Mouse (Mus musculus) testis, postnatal 14 days (tissue): ENCODE data around the gene Pkn1.

Source experiments
- DNase-seq: peaks from one replicate; pipeline ENCODE4 v3.0.0; 2021; ENCODE audit warnings: low spot score

The Pkn1 gene

GRCm38 (mm10) chr8:83723447-83724083 is 24.6 kb upstream of the Pkn1 start:
- DNase-seq, result no peak

GRCm38 (mm10) chr8:83722631-83723030 is 23.7 kb upstream of the Pkn1 start:
- no peak for DNase-seq

GRCm38 (mm10) chr8:83721405-83722025 is 22.5 kb upstream of the Pkn1 start:
- no peak for DNase-seq

DNA sequence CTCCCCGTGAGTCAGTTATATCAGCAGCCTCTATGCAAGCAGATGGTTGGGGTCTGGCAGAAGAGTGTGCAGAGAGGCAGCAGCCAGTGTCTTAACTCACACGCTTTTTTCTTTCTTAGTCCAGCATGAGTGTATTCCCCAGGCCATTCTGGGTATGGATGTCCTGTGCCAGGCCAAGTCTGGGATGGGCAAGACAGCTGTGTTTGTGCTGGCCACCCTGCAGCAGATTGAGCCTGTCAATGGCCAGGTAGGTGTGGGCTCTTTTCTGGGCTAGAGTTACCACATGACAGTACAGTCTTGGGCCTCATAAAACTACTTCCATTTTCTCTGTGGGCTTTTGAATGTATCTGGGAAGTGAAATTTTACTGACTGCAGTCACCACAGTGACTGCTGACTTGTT is 20.7 kb upstream of the Pkn1 start:
- no peak for DNase-seq

DNA sequence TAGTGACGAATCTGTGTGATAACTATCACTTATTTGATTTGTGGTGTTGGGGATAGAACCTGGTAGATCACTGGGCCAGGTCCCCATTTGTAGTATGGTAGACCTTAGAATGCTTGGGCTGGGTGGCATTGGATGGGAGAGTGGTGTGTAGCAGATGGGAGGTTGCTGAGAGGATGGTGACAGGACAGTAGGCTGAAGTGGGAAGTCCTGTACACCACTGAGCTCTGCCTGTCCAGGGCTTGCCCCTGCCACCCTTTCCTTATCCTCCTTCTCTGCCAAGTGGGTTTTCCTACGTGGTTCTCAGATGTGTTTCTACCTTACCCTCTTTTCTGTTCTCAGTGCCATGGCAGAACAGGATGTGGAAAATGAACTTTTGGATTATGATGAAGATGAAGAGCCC is 20.1 kb upstream of the Pkn1 start:
- no peak for DNase-seq

DNA sequence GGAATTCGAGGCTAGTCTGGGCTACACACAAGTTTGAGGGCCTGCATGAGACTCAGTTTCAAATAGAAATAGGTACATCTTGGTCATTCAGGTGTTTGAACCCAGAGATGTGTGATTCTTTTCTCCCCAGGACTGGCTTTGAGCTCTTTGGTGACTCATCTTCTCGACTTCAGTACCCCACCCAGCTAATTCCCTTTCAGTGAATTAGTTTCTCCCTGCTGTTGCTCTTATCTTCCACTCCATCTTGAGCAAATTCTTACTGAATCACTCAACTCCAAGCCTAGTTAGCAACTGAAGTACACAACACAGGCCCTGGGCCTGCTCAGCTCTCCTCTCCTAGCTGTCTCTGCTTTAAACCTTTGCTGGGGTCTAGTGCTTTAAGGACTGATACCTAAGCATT is 17.6 kb upstream of the Pkn1 start:
- DNase-seq, result no peak

DNA sequence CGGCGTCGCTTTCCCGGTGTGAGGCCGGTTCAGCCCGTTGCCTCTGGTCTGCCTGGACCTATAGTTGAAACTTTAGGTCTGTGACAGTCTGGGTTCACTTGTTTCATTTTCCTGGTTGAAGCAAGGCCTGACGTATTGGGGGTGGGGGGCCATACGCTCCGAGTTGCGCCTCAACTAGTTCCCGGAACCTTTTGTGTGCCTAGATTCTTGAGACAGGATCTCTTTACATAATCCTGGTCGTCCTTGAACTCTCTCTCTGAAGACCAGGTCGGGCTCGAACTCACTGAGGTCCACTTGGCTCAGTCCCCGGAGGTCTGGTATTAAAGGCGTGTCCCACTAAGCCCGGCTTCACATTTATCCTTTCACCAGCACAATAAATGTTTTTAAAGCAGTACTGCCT is 16.8 kb upstream of the Pkn1 start:
- DNase-seq, result no peak

- DNase-seq, result peak; percentile 98
These were observed 16.2 kb upstream of the Pkn1 start, which contains the start of gene Ddx39 for GRCm38 (mm10) chr8:83715031-83715690. Gene Ddx39 (plus strand): TSS chr8:83715177.

DNA sequence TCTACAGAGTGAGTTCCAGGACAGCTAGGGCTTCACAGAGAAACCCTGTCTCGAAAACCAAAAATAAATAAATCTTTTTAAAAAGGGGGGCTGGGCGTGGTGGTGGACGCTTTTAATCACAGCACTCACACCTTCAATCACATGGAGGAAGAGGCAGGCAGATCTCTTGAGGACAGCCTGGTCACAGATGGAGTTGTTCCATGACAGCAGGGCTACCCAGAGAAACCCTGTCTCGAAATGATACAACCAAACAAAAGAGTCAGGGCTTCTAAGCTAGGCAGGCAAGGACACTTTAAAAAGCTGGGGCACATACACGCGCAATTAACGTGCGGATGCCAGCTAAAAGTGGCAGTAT is 15.7 kb upstream of the Pkn1 start:
- no peak for DNase-seq

- no peak for DNase-seq
These were observed 8.6 kb upstream of the Pkn1 start for GRCm38 (mm10) chr8:83707554-83707953.

GRCm38 (mm10) chr8:83706411-83706810 is 7.4 kb upstream of the Pkn1 start:
- DNase-seq, result no peak

- DNase-seq, result no peak
These were observed 4.4 kb upstream of the Pkn1 start for GRCm38 (mm10) chr8:83703426-83703825.

DNA sequence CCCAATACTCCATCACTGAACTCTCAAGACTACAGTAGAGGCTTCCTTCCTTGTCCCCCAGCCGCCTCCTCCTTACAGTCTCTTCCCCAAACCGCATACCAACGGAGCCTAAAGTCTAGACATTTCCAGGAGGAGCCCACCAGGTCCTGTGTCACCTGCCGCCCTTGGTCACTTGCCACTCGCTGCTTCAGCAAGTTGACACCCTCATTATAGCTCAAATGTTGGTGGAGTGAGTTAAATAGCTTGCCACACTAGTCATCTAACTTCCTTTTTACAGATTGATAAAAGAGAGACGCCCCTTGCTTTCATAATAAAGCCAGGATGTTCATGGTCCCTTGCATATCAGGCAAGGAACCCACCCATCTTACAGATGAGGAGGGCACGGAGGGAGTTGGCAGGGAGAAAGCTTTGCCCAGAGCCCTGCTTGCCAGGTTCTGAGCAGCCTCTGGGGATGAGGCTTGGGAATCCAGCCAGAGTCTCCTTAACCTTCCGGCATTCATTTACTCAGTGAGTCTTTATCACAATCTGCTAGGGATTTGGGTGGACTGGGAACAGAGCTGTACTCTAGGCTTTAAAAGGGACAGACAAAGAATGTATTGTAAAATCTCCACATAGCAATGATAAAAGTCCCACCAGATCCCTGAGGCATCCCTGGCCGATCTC is 1.6 kb upstream of the Pkn1 start:
- DNase-seq, result peak; percentile 78

GRCm38 (mm10) chr8:83699566-83699965 is 587 bp upstream of the Pkn1 start:
- no peak for DNase-seq

GRCm38 (mm10) chr8:83698291-83698660 is 703 bp downstream of the Pkn1 start:
- DNase-seq, result peak; percentile 50

DNA sequence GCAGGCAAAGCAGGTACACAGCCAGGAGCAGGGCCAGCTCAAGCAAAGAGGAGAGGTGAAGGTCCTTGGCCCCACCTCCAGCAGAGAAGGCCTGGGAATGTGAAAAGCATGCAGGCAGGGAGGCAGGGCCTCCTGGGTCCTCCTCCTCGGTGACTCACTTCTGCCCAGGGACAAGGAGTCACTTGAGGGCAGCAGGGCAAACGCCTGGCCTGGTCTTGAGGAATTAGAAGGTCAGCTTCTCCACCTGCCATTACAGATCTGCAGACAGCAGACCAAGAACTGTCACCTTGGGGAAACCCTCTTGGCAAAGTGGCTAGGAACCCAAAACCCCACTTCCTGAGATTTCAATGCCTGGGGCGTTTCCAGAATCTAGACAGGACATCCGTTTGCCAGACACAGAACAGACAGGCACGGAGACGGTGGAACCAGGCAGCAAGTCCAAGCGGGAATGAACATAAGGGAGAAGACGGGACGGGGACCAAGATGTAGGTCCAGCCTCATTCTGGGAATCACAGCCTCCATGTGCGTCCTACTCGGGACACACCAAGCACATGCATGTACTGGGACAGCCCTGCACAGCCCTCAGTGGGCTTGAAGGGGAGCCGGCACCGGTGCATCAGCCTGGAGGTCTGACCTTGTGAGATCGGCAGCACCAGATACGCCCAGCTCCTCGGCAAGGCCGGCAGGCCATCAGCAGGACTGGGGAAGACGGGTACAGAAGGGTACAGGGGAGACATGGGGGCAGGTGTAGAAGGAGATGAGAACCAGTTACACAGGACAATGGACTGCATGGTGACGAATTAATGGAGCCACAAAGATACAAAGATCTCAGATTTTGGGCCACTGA is 1.4 kb downstream of the Pkn1 start:
- DNase-seq, result peak; percentile 45

DNA sequence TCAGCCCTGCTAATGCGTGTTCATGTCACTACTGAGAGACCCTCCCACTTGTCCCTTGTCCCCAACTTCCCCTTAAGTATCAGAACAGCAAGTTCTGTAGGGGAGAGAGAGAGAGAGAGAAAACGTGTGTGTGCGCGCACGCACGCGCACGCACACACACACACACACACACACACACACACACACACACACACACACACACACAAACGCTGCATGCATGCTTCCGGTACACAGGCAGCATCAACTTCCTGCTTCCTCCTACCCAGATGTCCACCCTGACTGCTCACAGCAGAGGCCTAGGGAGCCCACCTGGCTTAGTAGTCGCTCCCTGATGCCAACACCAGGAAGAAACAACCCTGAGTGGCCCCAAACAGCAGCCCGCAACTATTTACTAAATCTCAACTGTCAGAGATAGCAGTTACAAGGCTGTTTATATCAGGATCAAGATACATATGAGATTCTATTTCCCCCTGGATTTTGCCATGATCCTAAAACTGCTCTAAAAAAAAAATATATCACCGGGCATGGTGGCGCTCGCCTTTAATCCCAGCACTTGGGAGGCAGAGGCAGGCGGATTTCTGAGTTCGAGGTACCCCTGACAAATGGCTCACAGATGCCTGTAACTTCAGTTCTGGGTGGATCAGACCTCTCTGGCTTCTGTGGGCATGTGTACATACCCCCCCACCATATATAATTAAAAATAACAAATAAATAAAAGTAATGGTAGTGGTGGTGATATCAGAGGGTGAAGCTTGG is 3.5 kb downstream of the Pkn1 start:
- DNase-seq, result no peak

GRCm38 (mm10) chr8:83694369-83695160 is 4.4 kb downstream of the Pkn1 start:
- DNase-seq, result no peak

DNA sequence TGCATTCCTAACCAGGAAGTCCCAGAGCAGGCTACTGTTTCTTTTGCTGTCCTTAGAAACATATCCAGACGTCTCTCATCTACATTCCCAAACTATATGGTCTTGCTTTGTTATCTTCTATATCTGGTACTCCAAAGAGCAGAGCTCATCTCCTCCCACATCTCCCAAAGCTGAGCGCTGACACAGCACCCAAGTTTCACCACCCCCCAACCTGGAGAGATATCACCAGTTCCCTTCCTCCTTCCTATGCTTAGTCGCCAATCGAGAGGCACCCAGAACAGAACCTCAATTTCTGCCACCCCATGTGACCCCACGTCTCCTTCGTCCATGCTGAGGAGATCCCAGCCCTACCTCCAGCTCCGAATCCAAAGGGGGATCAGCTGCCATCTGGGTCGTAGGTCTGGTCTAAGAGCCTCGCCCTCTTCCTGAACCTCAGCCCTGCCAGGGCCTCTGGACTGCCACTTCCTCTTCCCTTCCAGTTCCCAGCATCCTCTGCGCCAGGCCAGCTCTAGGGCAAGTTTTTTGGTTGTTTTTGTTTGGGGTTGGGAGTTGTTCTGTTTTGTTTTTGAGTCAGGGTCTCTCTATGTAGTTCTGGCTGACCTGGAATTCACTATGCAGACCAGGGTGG is 5.3 kb downstream of the Pkn1 start:
- no peak for DNase-seq

DNA sequence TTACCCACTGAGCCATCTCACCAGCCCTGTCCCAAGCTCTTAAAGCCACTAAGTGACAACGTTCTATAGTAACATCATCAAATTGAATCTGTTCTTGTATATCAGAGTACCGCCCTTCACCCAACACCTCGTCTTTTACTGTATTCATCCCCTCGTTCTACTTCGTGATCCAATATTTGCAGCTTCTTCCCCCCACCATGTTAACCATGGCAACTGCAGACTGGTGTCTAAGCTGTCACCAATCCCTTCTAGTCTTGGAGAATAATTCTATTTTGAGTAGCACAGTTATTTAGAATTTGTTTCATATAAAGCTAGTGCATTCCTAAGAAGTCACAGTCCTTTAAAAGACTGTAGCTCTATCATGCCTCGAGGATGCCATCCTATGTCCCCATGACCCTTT is 9.7 kb downstream of the Pkn1 start:
- no peak for DNase-seq
